Mouse (Mus musculus) stomach, postnatal 0 days (tissue): Measurements from ENCODE around the gene Pcnx2.

Experiments used
- CTCF ChIP-seq: IDR thresholded peaks from 2 replicates; pipeline ENCODE4 v1.5.1; 2016; ENCODE audit warnings: antibody characterized with exemption, low read depth, mild to moderate bottlenecking, moderate library complexity
- EP300 ChIP-seq: optimal IDR thresholded peaks from 2 replicates; pipeline ENCODE3; 2016; ENCODE audit warnings: antibody characterized with exemption

- TF ChIP-seq CTCF (no peak), EP300 (no peak)
These were observed 27.9 kb downstream of the Pcnx2 start for GRCm38 (mm10) chr8:125870179-125870702.
